Mouse (Mus musculus) MEL (cell line): ENCODE measurements at regions not wholly inside any gene's neighbourhood (a gene's known extent, or its start where the extent isn't known, plus 50 kb on each side); places are given as distances from the start of the nearest gene placed in this dataset.

Experiments used
- DNase-seq: peaks from one replicate; pipeline ENCODE4 v3.0.0; 2011; ENCODE audit warnings: low read depth, low spot score
- H3K27ac ChIP-seq: 2 replicates; pipeline ENCODE4 v1.5.1; 2012; ENCODE audit warnings: low read depth, mild to moderate bottlenecking, control low read depth, low read length, moderate library complexity; ENCODE audit not compliant: control insufficient read depth
- H3K27me3 ChIP-seq, 2 experiments: fragments of 150-350 bp in 1 of 2; sonication (generic) in 1 of 2; 2 replicates each; pipeline ENCODE4 v1.6.1; 2012; ENCODE audit warnings: low read length in 2 of 2, mild to moderate bottlenecking in 2 of 2, improper control_type of control experiment in 1 of 2, moderate library complexity in 1 of 2; ENCODE audit not compliant: insufficient read depth in 2 of 2, control insufficient read depth in 1 of 2
- H3K36me3 ChIP-seq, 2 experiments: 2 replicates each; pipeline ENCODE4 v1.6.1; 2012 to 2014; ENCODE audit warnings: low read length in 2 of 2, improper control_type of control experiment in 1 of 2, inconsistent platforms in 1 of 2, mild to moderate bottlenecking in 1 of 2; ENCODE audit not compliant: insufficient read depth in 2 of 2, control insufficient read depth in 1 of 2
- H3K4me1 ChIP-seq, 2 experiments: fragments of 150-350 bp in 1 of 2; sonication (generic) in 1 of 2; 2 replicates each; pipeline ENCODE4 v1.6.1; 2012; ENCODE audit warnings: low read length in 2 of 2, improper control_type of control experiment in 1 of 2, mild to moderate bottlenecking in 1 of 2; ENCODE audit not compliant: insufficient read depth in 2 of 2, control insufficient read depth in 1 of 2
- H3K4me3 ChIP-seq, 2 experiments: fragments of 150-350 bp in 1 of 2; sonication (generic) in 1 of 2; 2 replicates each; pipeline ENCODE4 v1.5.1; 2012; ENCODE audit warnings: low read depth in 2 of 2, low read length in 2 of 2, mild to moderate bottlenecking in 2 of 2, moderate library complexity in 2 of 2, control low read depth in 1 of 2, improper control_type of control experiment in 1 of 2; ENCODE audit not compliant: control insufficient read depth in 1 of 2, insufficient read depth in 1 of 2
- H3K79me2 ChIP-seq: 2 replicates; pipeline ENCODE4 v1.6.1; 2012; ENCODE audit warnings: mild to moderate bottlenecking, low read length, moderate library complexity; ENCODE audit not compliant: control insufficient read depth, poor library complexity, insufficient read depth
- H3K9ac ChIP-seq: 2 replicates; pipeline ENCODE4 v1.6.1; 2012; ENCODE audit warnings: low read depth, mild to moderate bottlenecking, control low read depth, low read length, moderate library complexity; ENCODE audit not compliant: control insufficient read depth, poor library complexity, severe bottlenecking
- H3K9me3 ChIP-seq: fragments of 150-350 bp; sonication (generic); replicated peaks from 2 replicates; pipeline ENCODE4 v1.6.1; 2012; ENCODE audit warnings: mild to moderate bottlenecking, low read length, improper control_type of control experiment, moderate library complexity; ENCODE audit not compliant: insufficient read depth
- CHD1 ChIP-seq: IDR thresholded peaks from 2 replicates; pipeline ENCODE4 v1.6.1; 2012; ENCODE audit warnings: low read depth, mild to moderate bottlenecking, inconsistent platforms, low read length, improper control_type of control experiment
- CTCF ChIP-seq, 3 experiments: IDR thresholded peaks in 2 of 3; conservative IDR thresholded peaks in 1 of 3; 2 replicates each; pipeline ENCODE4 v1.5.1; 2011 to 2012; ENCODE audit warnings: low read length in 3 of 3, low read depth in 2 of 3, mild to moderate bottlenecking in 2 of 3, improper control_type of control experiment in 1 of 3, inconsistent platforms in 1 of 3, mixed read lengths in 1 of 3, moderate library complexity in 1 of 3; ENCODE audit not compliant: control insufficient read depth in 1 of 3, insufficient read depth in 1 of 3, poor library complexity in 1 of 3, severe bottlenecking in 1 of 3
- MAX ChIP-seq: IDR thresholded peaks from 2 replicates; pipeline ENCODE4 v1.6.1; 2011; ENCODE audit warnings: low read length, improper control_type of control experiment
- MEF2A ChIP-seq: IDR thresholded peaks from 2 replicates; pipeline ENCODE4 v1.6.1; 2014; ENCODE audit warnings: low read depth, mild to moderate bottlenecking, inconsistent platforms, low read length, improper control_type of control experiment; ENCODE audit not compliant: poor library complexity, insufficient replicate concordance, severe bottlenecking; ENCODE audit errors: extremely low read depth
- NELFE ChIP-seq: IDR thresholded peaks from 2 replicates; pipeline ENCODE4 v1.6.1; 2011; ENCODE audit warnings: low read depth, low read length, improper control_type of control experiment
- NRF1 ChIP-seq: IDR thresholded peaks from 2 replicates; pipeline ENCODE4 v1.6.1; 2014; ENCODE audit warnings: low read depth, mild to moderate bottlenecking, inconsistent platforms, low read length, improper control_type of control experiment, moderate library complexity; ENCODE audit not compliant: poor library complexity, insufficient read depth, severe bottlenecking
- RAD21 ChIP-seq: IDR thresholded peaks from 2 replicates; pipeline ENCODE4 v1.6.1; 2011; ENCODE audit warnings: mild to moderate bottlenecking, low read depth, low read length, improper control_type of control experiment
- SIN3A ChIP-seq: IDR thresholded peaks from 2 replicates; pipeline ENCODE4 v1.6.1; 2012; ENCODE audit warnings: low read length, improper control_type of control experiment, inconsistent platforms
- SMC3 ChIP-seq: IDR thresholded peaks from 2 replicates; pipeline ENCODE4 v1.6.1; 2011; ENCODE audit warnings: low read depth, low read length, improper control_type of control experiment
- TAL1 ChIP-seq: IDR thresholded peaks from 2 replicates; pipeline ENCODE4 v1.6.1; 2012; ENCODE audit warnings: mild to moderate bottlenecking, inconsistent platforms, low read length, moderate library complexity, mixed read lengths
- TBP ChIP-seq: IDR thresholded peaks from 2 replicates; pipeline ENCODE4 v1.8.0; 2011; ENCODE audit warnings: low read depth, low read length, improper control_type of control experiment
- USF1 ChIP-seq: IDR thresholded peaks from 2 replicates; pipeline ENCODE4 v1.6.1; 2014; ENCODE audit warnings: low read depth, mild to moderate bottlenecking, inconsistent platforms, low read length, improper control_type of control experiment, moderate library complexity
- USF2 ChIP-seq, 2 experiments: IDR thresholded peaks; 2 replicates each; pipeline ENCODE4 v1.6.1; 2011 to 2012; ENCODE audit warnings: improper control_type of control experiment in 2 of 2, low read length in 2 of 2, borderline replicate concordance in 1 of 2, inconsistent platforms in 1 of 2, low read depth in 1 of 2, mild to moderate bottlenecking in 1 of 2; ENCODE audit not compliant: insufficient read depth in 1 of 2
- ZC3H11A ChIP-seq: IDR thresholded peaks from 2 replicates; pipeline ENCODE4 v1.6.1; 2012; ENCODE audit warnings: low read depth, mild to moderate bottlenecking, inconsistent platforms, low read length, improper control_type of control experiment
- ZKSCAN1 ChIP-seq: IDR thresholded peaks from 2 replicates; pipeline ENCODE4 v1.6.1; 2012; ENCODE audit warnings: low read depth, mild to moderate bottlenecking, inconsistent platforms, low read length, improper control_type of control experiment, moderate library complexity

- no peak overlapping the region for H3K4me3 ChIP-seq
- peak; percentile 49 for DNase-seq
Observed at GRCm38 (mm10) chr6:67178101-67178500, 59.9 kb upstream of the Serbp1 start.

DNA sequence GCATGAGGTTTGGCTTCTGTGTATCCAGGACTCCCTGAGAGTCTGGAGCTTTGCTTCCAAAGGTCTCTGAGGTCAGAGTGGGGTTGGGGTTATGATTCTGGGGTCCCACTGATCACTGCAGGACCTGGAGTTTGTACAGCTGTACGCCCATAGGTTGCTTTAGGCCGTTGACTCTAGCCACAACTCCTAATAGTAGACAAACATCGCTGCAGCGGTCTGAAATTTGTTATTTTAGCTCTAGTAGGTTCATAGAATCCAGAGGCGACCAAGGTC lies 67.4 kb upstream of the Serbp1 start:
- H3K27me3 ChIP-seq, result no peaks in the 10 kb centered on the region
- H3K36me3 ChIP-seq, result peaks cover 0 to 6% of the 10 kb centered on the region in 2 experiments; a peak in 2 of 4 replicates
- H3K4me3 ChIP-seq, result peak overlapping the region in 1 of 2 experiments; percentile 50; a peak in 1 of 4 replicates
- 0 out of 2 replicates have a peak overlapping the region, but pooled peaks have one; percentile 30 for H3K9ac ChIP-seq
- no peaks in the 10 kb centered on the region for H3K79me2 ChIP-seq
- no peaks in the 10 kb centered on the region for H3K9me3 ChIP-seq
- DNase-seq, result no peak
- TF ChIP-seq TBP (no peak), USF2 (IDR thresholded peaks at IDR 0.05; ENCODE audit: borderline replicate concordance in 1 of 2, insufficient read depth in 1 of 2, low read depth in 1 of 2, low read length in 2 of 2) (no peak), NELFE (no peak), MAX (no peak), NRF1 (no peak), ZKSCAN1 (no peak)
- peaks cover 0 to 13% of the 10 kb centered on the region in 2 experiments; a peak in 2 of 4 replicates for H3K4me1 ChIP-seq
- no peak overlapping the region for H3K27ac ChIP-seq

More at GRCm38 (mm10) chr6:67178101-67178500, 59.9 kb upstream of the Serbp1 start:
- no peaks in the 10 kb centered on the region for H3K27me3 ChIP-seq
- no peak overlapping the region for H3K9ac ChIP-seq
- no peaks in the 10 kb centered on the region for H3K9me3 ChIP-seq
- TF ChIP-seq TAL1 (no peak), MEF2A (peak; percentile 17; the same call in 1 of the 2 replicates)
- H3K79me2 ChIP-seq, result no peaks in the 10 kb centered on the region
- no peak overlapping the region for H3K27ac ChIP-seq
- no peaks in the 10 kb centered on the region; a peak in 1 of 4 replicates for H3K4me1 ChIP-seq
- no peaks in the 10 kb centered on the region for H3K36me3 ChIP-seq

- peak; percentile 76 for DNase-seq
- H3K4me3 ChIP-seq, result peak overlapping the region; percentile 27 to 50; a peak in 2 of 4 replicates
- no peak overlapping the region for H3K27ac ChIP-seq
- peaks cover 0 to 6% of the 10 kb centered on the region in 2 experiments; a peak in 2 of 4 replicates for H3K36me3 ChIP-seq
- H3K9me3 ChIP-seq, result no peaks in the 10 kb centered on the region
- H3K79me2 ChIP-seq, result no peaks in the 10 kb centered on the region
- TF ChIP-seq CHD1, result no peak
- TF ChIP-seq CTCF (IDR thresholded peaks at IDR 0.05 in 2 of 3, conservative IDR thresholded peaks at IDR 0.05 in 1 of 3; ENCODE audit: control insufficient read depth in 1 of 3, insufficient read depth in 1 of 3, low read depth in 2 of 3, low read length in 3 of 3, poor library complexity in 1 of 3, severe bottlenecking in 1 of 3), result peak; percentile 63 to 78 (median 70)
- TF ChIP-seq SMC3, result peak; percentile 71
- peak; percentile 90 for TF ChIP-seq RAD21
- peak; percentile 60; the same call in 1 of the 2 replicates for TF ChIP-seq ZC3H11A
- TF ChIP-seq SIN3A, result 0 out of 2 replicates have a peak, but pooled peaks have one; percentile 25
- no peak for TF ChIP-seq USF1
- peak overlapping the region; percentile 30; the same call in 1 of the 2 replicates for H3K9ac ChIP-seq
- no peaks in the 10 kb centered on the region for H3K27me3 ChIP-seq
- peaks cover 0 to 16% of the 10 kb centered on the region in 2 experiments; a peak in 2 of 4 replicates for H3K4me1 ChIP-seq
Observed at GRCm38 (mm10) chr6:67169873-67170673, 67.9 kb upstream of the Serbp1 start.
